Mouse (Mus musculus) kidney, embryonic 14.5 days (tissue): ENCODE data around the gene Engase. TPM values are rescaled to one million over a fixed set of nuclear protein-coding genes. Genes with fewer than 3 reads are reported as not detected.

Source experiments
- ATAC-seq: fragments of 200-750 bp; cut with Nextera tagmentation; 2 replicates; pipeline ENCODE4 v1.8.0; 2017; ENCODE audit warnings: moderate number of reproducible peaks, mild to moderate bottlenecking, moderate TSS enrichment, moderate library complexity; ENCODE audit not compliant: low FRiP score, low TSS enrichment
- H3K27ac ChIP-seq: fragments of 300-500 bp; sonication (generic); 2 replicates; pipeline ENCODE4 v1.5.1; 2014; ENCODE audit warnings: low read depth, mild to moderate bottlenecking, low read length, moderate library complexity, mixed read lengths
- H3K27me3 ChIP-seq: fragments of 300-500 bp; sonication (generic); 2 replicates; pipeline ENCODE4 v1.6.1; 2014; ENCODE audit warnings: mild to moderate bottlenecking, low read length; ENCODE audit not compliant: control insufficient read depth, insufficient read depth
- H3K36me3 ChIP-seq: fragments of 300-500 bp; sonication (generic); 2 replicates; pipeline ENCODE4 v1.6.1; 2014; ENCODE audit warnings: low read length, mixed read lengths; ENCODE audit not compliant: control insufficient read depth, insufficient read depth
- H3K4me1 ChIP-seq: fragments of 300-500 bp; sonication (generic); 2 replicates; pipeline ENCODE4 v1.6.1; 2014; ENCODE audit warnings: low read length, mixed read lengths; ENCODE audit not compliant: control insufficient read depth, insufficient read depth
- H3K4me2 ChIP-seq: fragments of 300-500 bp; sonication (generic); replicated peaks from 2 replicates; pipeline ENCODE4 v1.6.1; 2014; ENCODE audit warnings: low read depth, mild to moderate bottlenecking, low read length
- H3K4me3 ChIP-seq: fragments of 300-500 bp; sonication (generic); 2 replicates; pipeline ENCODE4 v1.5.1; 2014; ENCODE audit warnings: mild to moderate bottlenecking, low read length
- H3K9ac ChIP-seq: fragments of 300-500 bp; sonication (generic); 2 replicates; pipeline ENCODE4 v1.6.1; 2014; ENCODE audit warnings: low read depth, mild to moderate bottlenecking, low read length, moderate library complexity
- H3K9me3 ChIP-seq: fragments of 300-500 bp; sonication (generic); 2 replicates; pipeline ENCODE4 v1.6.1; 2016; ENCODE audit warnings: low read length; ENCODE audit not compliant: control insufficient read depth
- WGBS: fragments of 180-500 bp; shearing (Covaris S2); extraction: QIAGEN DNeasy Blood & Tissue Kit; methylation state at CpG from one replicate; pipeline ENCODE4 v1.1.7; 2014; 5-methylcytosine and 5-hydroxymethylcytosine counted together
- polyA plus RNA-seq: library from polyadenylated mRNA; unstranded; fragments of >200 nt; fragmentation: Nextera tagmentation; extraction: Ambion mirVana; gene quantifications from 2 replicates; pipeline ENCODE4 v1.2.1, GENCODE M21; 2014

Gene Engase
- polyA plus RNA-seq, 1 experiment from 2014 or later = 9.7 TPM

DNA sequence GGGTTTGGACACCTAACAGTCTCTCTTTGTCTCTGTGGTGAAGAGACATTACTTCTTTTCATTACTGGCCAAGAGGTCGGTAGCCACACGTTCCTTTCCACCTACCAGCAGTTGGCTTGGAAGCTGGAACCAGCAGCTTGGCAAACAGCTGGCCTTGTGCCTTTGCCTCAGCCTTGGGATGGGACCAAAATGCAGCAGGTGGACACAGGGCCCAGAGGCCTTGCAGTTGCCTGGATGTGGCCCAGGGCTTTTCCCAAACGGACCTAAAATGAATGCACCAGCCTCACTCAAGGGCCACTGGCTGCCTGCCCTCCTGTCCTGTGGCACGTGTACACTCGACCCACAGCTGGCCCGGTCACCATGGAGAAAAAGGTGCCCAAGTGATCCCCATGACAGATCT lies 25.4 kb upstream of the Engase start:
- 88% methylated on average over 6 of the region's 6 CpGs for WGBS
- Histone ChIP-seq H3K9ac (no peak overlapping the region), H3K4me1 (no peaks in the 10 kb centered on the region), H3K9me3 (no peaks in the 10 kb centered on the region), H3K27me3 (no peaks in the 10 kb centered on the region), H3K4me3 (no peak overlapping the region), H3K36me3 (no peaks in the 10 kb centered on the region), H3K27ac (no peak overlapping the region), H3K4me2 (no peak overlapping the region)
- no peak for ATAC-seq

DNA sequence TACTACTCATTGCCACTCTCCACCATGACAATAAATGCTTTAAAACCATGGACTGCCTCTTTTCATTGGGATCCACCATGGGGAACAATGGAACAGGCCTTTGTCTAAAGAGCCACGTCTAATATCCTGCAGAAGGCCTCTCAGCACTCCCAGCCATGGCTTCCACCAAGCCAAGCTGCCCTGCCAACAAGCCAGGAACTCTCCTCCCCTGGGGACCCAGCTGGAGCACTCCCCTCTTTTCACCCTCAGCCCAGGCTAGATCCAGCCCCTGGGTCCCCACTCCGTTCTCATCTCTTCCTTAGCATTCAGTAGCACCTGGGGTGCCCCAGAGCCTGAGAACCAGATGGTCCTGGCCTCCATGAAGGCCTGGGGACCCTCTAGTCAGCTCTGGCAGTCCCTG lies 23.7 kb upstream of the Engase start:
- Histone ChIP-seq H3K4me2 (no peak overlapping the region), H3K9ac (no peak overlapping the region), H3K4me3 (no peak overlapping the region), H3K4me1 (no peaks in the 10 kb centered on the region), H3K27me3 (no peaks in the 10 kb centered on the region), H3K27ac (no peak overlapping the region), H3K36me3 (no peaks in the 10 kb centered on the region), H3K9me3 (no peaks in the 10 kb centered on the region)
- WGBS = 78% methylated on average over 2 of the region's 2 CpGs
- no peak for ATAC-seq

DNA sequence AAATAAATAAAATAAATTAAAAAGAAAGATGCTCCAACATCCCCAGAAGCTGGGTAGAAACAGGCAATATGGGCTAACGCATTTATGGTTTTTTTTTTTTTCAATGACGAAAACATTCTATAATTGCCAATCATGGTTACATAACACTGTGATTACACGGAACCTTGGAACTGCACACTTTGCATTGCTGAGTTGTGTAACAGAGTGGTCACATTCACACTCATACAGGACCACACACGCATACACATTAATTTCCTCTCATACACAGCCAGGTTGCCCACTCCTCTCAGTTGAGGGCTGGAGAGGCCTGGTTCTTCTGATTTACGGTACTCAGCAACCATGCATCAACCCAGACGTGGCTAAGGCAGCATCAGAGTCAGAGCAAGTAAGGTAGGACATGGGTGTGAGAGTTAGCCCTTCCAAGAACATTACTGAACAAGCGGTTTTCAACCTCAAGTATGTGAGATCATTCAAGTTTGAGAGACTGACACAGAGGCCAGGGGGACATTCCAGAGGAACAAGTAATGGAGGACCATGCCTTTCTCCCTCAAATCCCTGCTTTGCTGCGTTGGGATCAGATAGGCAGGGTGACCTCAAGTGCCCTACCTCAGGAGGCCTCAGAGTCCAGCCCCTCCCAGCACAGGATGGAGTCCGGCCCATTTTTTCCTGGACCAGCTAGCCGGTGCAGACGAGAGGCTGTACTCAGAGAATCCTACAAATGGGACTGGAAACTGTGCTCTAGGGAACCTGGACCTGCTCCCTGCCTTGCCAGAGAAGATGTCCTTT lies 22.6 kb upstream of the Engase start:
- no peaks in the 10 kb centered on the region for H3K36me3 ChIP-seq
- no peak overlapping the region for H3K4me2 ChIP-seq
- WGBS = 72% methylated on average over 11 of the region's 11 CpGs
- no peak overlapping the region for H3K4me3 ChIP-seq
- H3K4me1 ChIP-seq = peaks cover 4% of the 10 kb centered on the region; the same call in 1 of the 2 replicates
- H3K9me3 ChIP-seq = no peaks in the 10 kb centered on the region
- no peak for ATAC-seq
- no peak overlapping the region for H3K9ac ChIP-seq
- H3K27ac ChIP-seq = no peak overlapping the region
- no peaks in the 10 kb centered on the region for H3K27me3 ChIP-seq

DNA sequence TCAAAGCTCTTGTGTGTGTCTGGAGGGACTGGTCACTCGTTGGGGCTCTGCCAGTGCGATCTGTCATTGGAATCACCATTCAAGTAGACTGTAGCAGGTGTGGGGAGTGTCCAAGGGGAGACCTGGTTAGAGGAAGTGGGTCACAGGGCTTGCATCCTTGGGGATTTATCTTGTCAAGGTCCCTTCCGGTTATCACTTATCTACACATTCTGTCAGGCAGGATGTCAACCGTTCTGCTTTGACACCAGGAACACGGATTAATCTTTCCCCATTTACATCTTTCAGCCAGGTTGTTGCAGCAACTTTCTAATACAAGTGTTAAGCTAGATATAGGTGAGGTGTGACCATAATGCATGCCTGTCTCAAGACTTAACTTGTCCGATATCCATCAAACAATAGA lies 20.8 kb upstream of the Engase start:
- 80% methylated on average over 6 of the region's 6 CpGs for WGBS

DNA sequence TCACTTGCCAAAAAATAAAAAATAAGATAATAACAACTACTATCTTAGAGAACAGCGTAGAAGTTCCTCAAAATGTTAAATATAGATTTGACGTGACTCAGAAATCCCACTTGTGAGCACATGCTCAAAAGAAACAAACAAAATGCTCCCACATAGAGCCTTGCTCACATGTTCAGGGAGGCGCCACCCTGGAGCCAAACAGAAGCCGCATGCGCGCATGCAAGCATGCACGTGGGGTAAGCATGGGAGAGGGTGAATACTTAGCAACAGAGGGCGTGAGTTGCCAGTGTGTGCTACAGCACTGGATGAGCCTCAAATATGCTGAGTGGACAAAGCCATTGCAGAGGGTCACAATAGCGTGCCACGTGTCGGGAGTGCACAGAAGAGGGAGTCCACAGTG lies 19.7 kb upstream of the Engase start:
- H3K4me1 ChIP-seq = peaks cover 6% of the 10 kb centered on the region; the same call in 1 of the 2 replicates
- H3K9ac ChIP-seq = no peak overlapping the region
- no peak overlapping the region for H3K4me3 ChIP-seq
- H3K27me3 ChIP-seq = no peaks in the 10 kb centered on the region
- H3K27ac ChIP-seq = no peak overlapping the region
- no peak overlapping the region for H3K4me2 ChIP-seq
- H3K9me3 ChIP-seq = no peaks in the 10 kb centered on the region; the same call in 1 of the 2 replicates
- no peaks in the 10 kb centered on the region for H3K36me3 ChIP-seq
- no peak for ATAC-seq
- WGBS = 82% methylated on average over 11 of the region's 11 CpGs

More for the DNA sequence above, 20.8 kb upstream of the Engase start:
- Histone ChIP-seq H3K27me3 (no peaks in the 10 kb centered on the region), H3K4me1 (peaks cover 6% of the 10 kb centered on the region; the same call in 1 of the 2 replicates), H3K4me3 (no peak overlapping the region), H3K4me2 (no peak overlapping the region), H3K27ac (no peak overlapping the region), H3K9ac (no peak overlapping the region), H3K36me3 (no peaks in the 10 kb centered on the region), H3K9me3 (no peaks in the 10 kb centered on the region; the same call in 1 of the 2 replicates)
- ATAC-seq = no peak

DNA sequence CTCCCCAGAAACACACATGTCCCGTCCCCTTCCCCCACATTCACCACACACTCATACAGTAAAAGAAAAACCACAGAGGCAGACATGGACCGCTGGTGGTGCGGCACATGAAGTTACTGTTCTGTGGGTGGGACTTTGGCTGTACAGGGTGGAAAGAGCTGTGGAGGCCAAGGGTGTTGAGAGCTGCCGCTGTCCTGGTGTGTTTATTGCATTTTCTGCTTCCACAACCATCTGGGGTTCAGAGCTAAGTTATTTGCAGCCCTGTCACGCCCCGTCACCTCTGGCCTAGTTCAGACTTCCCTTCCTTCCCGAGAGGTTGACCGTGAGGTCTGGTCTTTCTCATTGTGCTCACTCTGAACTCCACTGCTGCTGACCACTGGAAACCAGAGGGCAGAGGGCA lies 17.6 kb upstream of the Engase start:
- Histone ChIP-seq H3K27me3 (no peaks in the 10 kb centered on the region), H3K4me2 (no peak overlapping the region), H3K9ac (no peak overlapping the region), H3K27ac (no peak overlapping the region), H3K4me3 (no peak overlapping the region), H3K36me3 (no peaks in the 10 kb centered on the region), H3K9me3 (no peaks in the 10 kb centered on the region; the same call in 1 of the 2 replicates), H3K4me1 (peaks cover 6% of the 10 kb centered on the region; the same call in 1 of the 2 replicates)
- WGBS = 13% methylated on average over 8 of the region's 8 CpGs
- ATAC-seq = peak; percentile 66

DNA sequence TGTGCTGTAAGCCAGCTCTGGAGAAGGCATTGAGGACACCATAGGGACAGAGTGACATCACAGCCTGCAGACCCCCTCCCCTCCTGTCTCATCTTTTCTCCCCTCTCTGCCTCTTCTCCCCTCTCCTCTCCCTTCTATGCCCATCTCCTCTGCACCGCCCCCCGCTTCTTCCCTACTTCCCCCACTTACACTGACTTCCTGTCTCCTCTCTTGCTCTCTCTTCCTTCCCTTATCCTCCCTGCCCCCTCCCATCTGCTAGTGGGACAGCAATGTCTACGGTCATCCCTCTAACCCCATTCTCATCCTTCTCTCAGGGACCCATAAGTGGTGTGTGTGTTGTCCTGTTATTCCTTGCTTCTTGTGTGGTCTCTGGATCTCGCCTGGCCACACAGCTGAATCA lies 17.1 kb upstream of the Engase start:
- no peak overlapping the region for H3K4me2 ChIP-seq
- no peaks in the 10 kb centered on the region for H3K27me3 ChIP-seq
- no peak overlapping the region for H3K4me3 ChIP-seq
- H3K27ac ChIP-seq = no peak overlapping the region
- 60% methylated on average over 4 of the region's 4 CpGs for WGBS
- peak; percentile 13; the same call in 1 of the 2 replicates for ATAC-seq
- no peak overlapping the region for H3K9ac ChIP-seq
- H3K36me3 ChIP-seq = no peaks in the 10 kb centered on the region
- no peaks in the 10 kb centered on the region; the same call in 1 of the 2 replicates for H3K9me3 ChIP-seq
- peaks cover 6% of the 10 kb centered on the region; the same call in 1 of the 2 replicates for H3K4me1 ChIP-seq

DNA sequence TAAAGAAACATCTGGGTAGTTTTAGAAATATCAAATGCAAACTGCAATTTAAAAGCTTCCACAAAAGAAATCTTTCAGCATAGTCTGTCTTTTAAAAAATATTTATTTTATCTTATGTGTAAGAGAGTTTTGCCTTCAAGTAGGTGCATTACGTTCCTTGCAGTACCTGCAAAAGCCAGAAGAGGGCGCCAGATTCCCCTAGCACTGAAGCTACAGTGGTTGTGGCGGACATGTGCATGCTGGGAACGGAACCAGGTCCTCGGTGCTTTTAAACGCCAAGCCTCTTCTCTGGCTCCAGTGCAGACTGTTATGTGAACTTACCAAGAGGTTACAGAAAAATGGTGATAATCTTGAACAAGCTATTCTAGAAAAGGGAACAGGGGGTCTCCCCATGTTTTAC lies 16.3 kb upstream of the Engase start:
- WGBS = 72% methylated on average over 6 of the region's 6 CpGs
- H3K27me3 ChIP-seq = no peaks in the 10 kb centered on the region
- no peaks in the 10 kb centered on the region; the same call in 1 of the 2 replicates for H3K9me3 ChIP-seq
- H3K4me2 ChIP-seq = no peak overlapping the region
- no peak overlapping the region for H3K27ac ChIP-seq
- no peak overlapping the region for H3K9ac ChIP-seq
- no peak overlapping the region for H3K4me3 ChIP-seq
- peaks cover 6% of the 10 kb centered on the region; the same call in 1 of the 2 replicates for H3K4me1 ChIP-seq
- ATAC-seq = no peak
- H3K36me3 ChIP-seq = no peaks in the 10 kb centered on the region

DNA sequence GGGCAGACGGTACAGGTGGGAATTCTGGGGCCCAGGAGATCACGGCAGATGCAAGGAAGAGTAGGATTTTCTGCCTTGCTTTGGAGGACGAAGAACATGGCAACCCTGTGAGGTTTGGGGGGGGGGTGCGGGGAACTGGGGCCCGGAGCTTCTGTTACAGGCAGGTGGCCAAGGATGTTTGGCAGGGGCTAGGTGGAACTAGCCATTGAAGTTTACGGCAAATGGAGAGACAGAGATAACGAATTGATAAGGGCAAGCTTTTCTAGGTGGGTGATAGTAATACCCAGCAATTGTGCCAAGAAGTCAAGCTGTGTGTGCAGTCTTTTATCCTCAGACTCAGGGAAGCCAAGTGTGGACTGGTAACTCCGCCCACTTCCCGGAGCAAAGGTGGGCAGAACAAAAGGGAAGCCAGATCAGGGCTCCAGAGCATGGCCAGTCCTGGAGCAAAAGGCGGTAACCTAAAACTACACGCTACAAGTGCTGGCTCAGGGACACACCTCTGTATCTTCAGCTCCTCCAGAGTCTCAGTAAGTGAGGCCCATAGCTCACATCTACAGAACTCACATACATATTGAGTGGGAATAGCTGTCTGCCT lies 9.1 kb upstream of the Engase start:
- Histone ChIP-seq H3K27me3 (no peaks in the 10 kb centered on the region), H3K36me3 (no peaks in the 10 kb centered on the region), H3K4me2 (no peak overlapping the region), H3K4me1 (0 out of 2 replicates have a peak, but pooled peaks cover 8% of the 10 kb centered on the region), H3K9ac (no peak overlapping the region), H3K4me3 (no peak overlapping the region), H3K9me3 (no peaks in the 10 kb centered on the region), H3K27ac (no peak overlapping the region)
- WGBS = 60% methylated on average over 11 of the region's 11 CpGs
- ATAC-seq = no peak
